32 mouse cellular contexts compared by ENCODE assay signal in genomic region chr7:91493234-91493633, GRCm38 (mm10).
"Had no signal": no experiment of that assay in that cellular context is flagged by ENCODE, and none has a peak within 500 bp of the region (broad histone marks: within the 10 kb centered on the region; RNA-seq: fewer than 3 reads in every experiment).

No protein-coding gene starts in this region.

- H3K4me3 ChIP-seq: limb, embryonic 10.5 days; limb, embryonic 12.5 days; limb, embryonic 13.5 days; limb, embryonic 15.5 days; liver, embryonic 12.5 days; liver, embryonic 13.5 days; liver, embryonic 15.5 days; lung, embryonic 15.5 days; megakaryocyte, embryonic 14.5 days; midbrain, embryonic 10.5 days; midbrain, embryonic 12.5 days; midbrain, embryonic 13.5 days; midbrain, embryonic 15.5 days; myocyte; neural tube, embryonic 12.5 days; neural tube, embryonic 13.5 days had no signal

- H3K27me3 ChIP-seq: limb, embryonic 12.5 days; limb, embryonic 13.5 days; limb, embryonic 15.5 days; liver, embryonic 12.5 days; liver, embryonic 13.5 days; liver, embryonic 15.5 days; lung, embryonic 15.5 days; megakaryocyte, embryonic 14.5 days; midbrain, embryonic 12.5 days; midbrain, embryonic 13.5 days; midbrain, embryonic 15.5 days; neural tube, embryonic 12.5 days; neural tube, embryonic 13.5 days had no signal

- H3K9ac ChIP-seq: limb, embryonic 12.5 days; limb, embryonic 13.5 days; limb, embryonic 15.5 days; liver, embryonic 12.5 days; liver, embryonic 13.5 days; liver, embryonic 14.5 days; liver, embryonic 15.5 days; liver, postnatal 0 days; lung, embryonic 14.5 days; lung, embryonic 15.5 days; midbrain, embryonic 12.5 days; midbrain, embryonic 13.5 days; midbrain, embryonic 15.5 days; neural tube, embryonic 12.5 days; neural tube, embryonic 13.5 days had no signal

- H3K4me1 ChIP-seq: limb, embryonic 10.5 days; limb, embryonic 12.5 days; limb, embryonic 13.5 days; limb, embryonic 15.5 days; liver, embryonic 12.5 days; liver, embryonic 13.5 days; liver, embryonic 15.5 days; lung, embryonic 15.5 days; megakaryocyte, embryonic 14.5 days; midbrain, embryonic 10.5 days; midbrain, embryonic 12.5 days; midbrain, embryonic 15.5 days; neural tube, embryonic 12.5 days; neural tube, embryonic 13.5 days had no signal

- H3K27ac ChIP-seq: limb, embryonic 10.5 days; limb, embryonic 12.5 days; limb, embryonic 13.5 days; limb, embryonic 15.5 days; liver, embryonic 12.5 days; liver, embryonic 13.5 days; liver, embryonic 14.5 days; liver, embryonic 15.5 days; lung, embryonic 15.5 days; macrophage; midbrain, embryonic 10.5 days; midbrain, embryonic 12.5 days; midbrain, embryonic 13.5 days; midbrain, embryonic 15.5 days; neural tube, embryonic 12.5 days; neural tube, embryonic 13.5 days had no signal

- ATAC-seq: liver, embryonic 12.5 days; liver, postnatal 0 days; lung, postnatal 0 days; midbrain, embryonic 13.5 days; midbrain, embryonic 15.5 days; midbrain, embryonic 16.5 days had no signal

- DNase-seq: left cerebral cortex, postnatal 4 days; liver; liver, embryonic 13.5 days; liver, postnatal 0 days; lung, adult 18-20 months; lung, adult 2 months; lung, embryonic 14.5 days; lung, postnatal 14 days; lung, postnatal 36 days; lung, postnatal 4 days; midbrain, embryonic 14.5 days had no signal

- H3K9me3 ChIP-seq: limb, embryonic 10.5 days; limb, embryonic 12.5 days; limb, embryonic 13.5 days; limb, embryonic 15.5 days; liver, embryonic 12.5 days; liver, embryonic 13.5 days; liver, embryonic 15.5 days; lung, embryonic 15.5 days; megakaryocyte, embryonic 14.5 days; midbrain, embryonic 10.5 days; midbrain, embryonic 12.5 days; midbrain, embryonic 13.5 days; midbrain, embryonic 15.5 days; neural tube, embryonic 12.5 days; neural tube, embryonic 13.5 days had no signal

- H3K4me2 ChIP-seq: limb, embryonic 12.5 days; limb, embryonic 13.5 days; limb, embryonic 15.5 days; liver, embryonic 11.5 days; liver, embryonic 12.5 days; liver, embryonic 13.5 days; liver, embryonic 15.5 days; lung, embryonic 14.5 days; lung, embryonic 15.5 days; midbrain, embryonic 11.5 days; midbrain, embryonic 12.5 days; midbrain, embryonic 13.5 days; midbrain, embryonic 15.5 days; neural tube, embryonic 12.5 days; neural tube, embryonic 13.5 days had no signal

- H3K36me3 ChIP-seq: limb, embryonic 10.5 days; limb, embryonic 12.5 days; limb, embryonic 13.5 days; limb, embryonic 15.5 days; liver, embryonic 12.5 days; liver, embryonic 13.5 days; liver, embryonic 15.5 days; lung, embryonic 15.5 days; midbrain, embryonic 10.5 days; midbrain, embryonic 12.5 days; midbrain, embryonic 13.5 days; midbrain, embryonic 15.5 days; neural tube, embryonic 12.5 days; neural tube, embryonic 13.5 days had no signal
